Comparison of ENCODE assay signal across 10 mouse cellular contexts in genomic region chr19:14128397-14129209, GRCm38 (mm10).
DNase-seq lines count a peak whose midpoint lies in the region; ATAC-seq and TF ChIP-seq lines count a peak whose summit lies in the region.
"Had no signal": no experiment of that assay in that cellular context is flagged by ENCODE, and none has a peak within 500 bp of the region (broad histone marks: within the 10 kb centered on the region; RNA-seq: fewer than 3 reads in every experiment).

No protein-coding gene starts in this region.

- ATAC-seq in lung, postnatal 0 days: peak; percentile 55
- peak; percentile 56 for ATAC-seq in embryonic facial prominence, embryonic 11.5 days (replicated peaks; ENCODE audit: insufficient number of reproducible peaks, low FRiP score, low TSS enrichment, low read depth)
- ATAC-seq in kidney, embryonic 16.5 days (ENCODE audit: low FRiP score, low TSS enrichment): peak; percentile 70
- ATAC-seq in liver, postnatal 0 days: no peak

- H3K9ac ChIP-seq in lung, postnatal 0 days (replicated peaks; ENCODE audit: low read depth): no peak overlapping the region
- H3K9ac ChIP-seq in embryonic facial prominence, embryonic 11.5 days (replicated peaks; ENCODE audit: low read length): no peak overlapping the region
- no peak overlapping the region for H3K9ac ChIP-seq in kidney, embryonic 16.5 days (replicated peaks; ENCODE audit: low read length)
- no peak overlapping the region for H3K9ac ChIP-seq in liver, postnatal 0 days (replicated peaks)
- H3K9ac ChIP-seq: embryonic facial prominence, embryonic 13.5 days; limb, embryonic 15.5 days had no signal

- H3K27ac ChIP-seq in lung, postnatal 0 days (ENCODE audit: low read length): 0 out of 2 replicates have a peak overlapping the region, but pooled peaks have one; percentile 20
- H3K27ac ChIP-seq in embryonic facial prominence, embryonic 11.5 days (replicated peaks; ENCODE audit: low read depth, low read length): no peak overlapping the region
- H3K27ac ChIP-seq in kidney, embryonic 16.5 days (ENCODE audit: low read length): peak overlapping the region; percentile 68
- H3K27ac ChIP-seq in liver, postnatal 0 days (ENCODE audit: low read depth): no peak overlapping the region
- H3K27ac ChIP-seq: embryonic facial prominence, embryonic 13.5 days; limb, embryonic 15.5 days had no signal

- no peak overlapping the region for H3K4me3 ChIP-seq in lung, postnatal 0 days (ENCODE audit: low read depth, low read length)
- H3K4me3 ChIP-seq in embryonic facial prominence, embryonic 11.5 days (ENCODE audit: low read depth, low read length): no peak overlapping the region
- H3K4me3 ChIP-seq in kidney, embryonic 16.5 days (ENCODE audit: low read length): no peak overlapping the region
- H3K4me3 ChIP-seq in liver, postnatal 0 days (ENCODE audit: low read depth, low read length): no peak overlapping the region
- H3K4me3 ChIP-seq: embryonic facial prominence, embryonic 13.5 days; limb, embryonic 15.5 days had no signal

- H3K9me3 ChIP-seq in lung, postnatal 0 days (ENCODE audit: low read length): no peaks in the 10 kb centered on the region
- no peaks in the 10 kb centered on the region for H3K9me3 ChIP-seq in embryonic facial prominence, embryonic 11.5 days (replicated peaks; ENCODE audit: control insufficient read depth, low read length)
- no peaks in the 10 kb centered on the region for H3K9me3 ChIP-seq in kidney, embryonic 16.5 days (ENCODE audit: low read length)
- no peaks in the 10 kb centered on the region for H3K9me3 ChIP-seq in liver, postnatal 0 days (ENCODE audit: low read length)
- H3K9me3 ChIP-seq: embryonic facial prominence, embryonic 13.5 days; limb, embryonic 15.5 days had no signal

- 48% methylated on average over 8 of the region's 8 CpGs for WGBS in lung, postnatal 0 days
- 20% methylated on average over 8 of the region's 8 CpGs for WGBS in embryonic facial prominence, embryonic 11.5 days
- 37% methylated on average over 8 of the region's 8 CpGs for WGBS in kidney, embryonic 16.5 days
- WGBS in liver, postnatal 0 days (ENCODE audit: insufficient replicate concordance): 64% methylated on average over 8 of the region's 8 CpGs

- TF ChIP-seq EP300 in lung, postnatal 0 days (IDR thresholded peaks at IDR 0.05): no peak
- TF ChIP-seq EP300 in liver, postnatal 0 days (IDR thresholded peaks at IDR 0.05; ENCODE audit: low read depth): no peak

- no peaks in the 10 kb centered on the region for H3K4me1 ChIP-seq in lung, postnatal 0 days (ENCODE audit: insufficient read depth, low read depth, low read length)
- no peaks in the 10 kb centered on the region; the same call in 1 of the 2 replicates for H3K4me1 ChIP-seq in embryonic facial prominence, embryonic 11.5 days (ENCODE audit: control insufficient read depth, insufficient read depth, low read length)
- H3K4me1 ChIP-seq in kidney, embryonic 16.5 days (ENCODE audit: insufficient read depth, low read length): peaks cover 4% of the 10 kb centered on the region
- no peaks in the 10 kb centered on the region for H3K4me1 ChIP-seq in liver, postnatal 0 days (ENCODE audit: insufficient read depth)

- DNase-seq in lung, postnatal 0 days (ENCODE audit: low spot score): peak; percentile 62
- no peak for DNase-seq in lung, postnatal 14 days
- peak; percentile 78 for DNase-seq in embryonic facial prominence, embryonic 11.5 days (ENCODE audit: low spot score)
- peak; percentile 54 for DNase-seq in skeletal muscle tissue, adult 2 months (ENCODE audit: low read depth, low spot score)
- no peak for DNase-seq in right cerebral cortex, postnatal 14 days
- no peak for DNase-seq in liver, postnatal 0 days
- DNase-seq: cerebellum, adult 18-20 months had no signal

- H3K36me3 ChIP-seq in lung, postnatal 0 days (ENCODE audit: insufficient read depth, low read length): no peaks in the 10 kb centered on the region
- no peaks in the 10 kb centered on the region for H3K36me3 ChIP-seq in embryonic facial prominence, embryonic 11.5 days (replicated peaks; ENCODE audit: control insufficient read depth, insufficient read depth, low read depth, low read length)
- H3K36me3 ChIP-seq in kidney, embryonic 16.5 days (ENCODE audit: insufficient read depth, low read length): no peaks in the 10 kb centered on the region
- H3K36me3 ChIP-seq in liver, postnatal 0 days (replicated peaks; ENCODE audit: insufficient read depth, low read length): no peaks in the 10 kb centered on the region
- H3K36me3 ChIP-seq: embryonic facial prominence, embryonic 13.5 days; limb, embryonic 15.5 days had no signal

- H3K27me3 ChIP-seq in lung, postnatal 0 days (replicated peaks; ENCODE audit: insufficient read depth, low read length): no peaks in the 10 kb centered on the region
- H3K27me3 ChIP-seq in embryonic facial prominence, embryonic 11.5 days (ENCODE audit: control insufficient read depth, insufficient read depth, low read length): no peaks in the 10 kb centered on the region
- no peaks in the 10 kb centered on the region for H3K27me3 ChIP-seq in kidney, embryonic 16.5 days (ENCODE audit: insufficient read depth, low read length)
- no peaks in the 10 kb centered on the region for H3K27me3 ChIP-seq in liver, postnatal 0 days (ENCODE audit: insufficient read depth, low read length)
- H3K27me3 ChIP-seq: limb, embryonic 15.5 days had no signal

- no peak overlapping the region for H3K4me2 ChIP-seq in lung, postnatal 0 days (replicated peaks; ENCODE audit: low read depth, low read length)
- H3K4me2 ChIP-seq in embryonic facial prominence, embryonic 11.5 days (ENCODE audit: low read depth, low read length): no peak overlapping the region
- no peak overlapping the region for H3K4me2 ChIP-seq in kidney, embryonic 16.5 days (replicated peaks; ENCODE audit: low read depth, low read length)
- no peak overlapping the region for H3K4me2 ChIP-seq in liver, postnatal 0 days (ENCODE audit: low read depth, low read length)
- H3K4me2 ChIP-seq: embryonic facial prominence, embryonic 13.5 days; limb, embryonic 15.5 days had no signal

- TF ChIP-seq CTCF in lung, postnatal 0 days (IDR thresholded peaks at IDR 0.05): no peak
- no peak for TF ChIP-seq CTCF in liver, postnatal 0 days (IDR thresholded peaks at IDR 0.05; ENCODE audit: low read depth)

Comparison
In these comparisons a context has a peak if more than half of its experiments do, and no peak if none do; other contexts are left out.
1. DNase-seq: peak in lung, postnatal 0 days (single experiment), embryonic facial prominence, embryonic 11.5 days (single experiment) and skeletal muscle tissue, adult 2 months (single experiment); none in lung, postnatal 14 days (single experiment), right cerebral cortex, postnatal 14 days (single experiment) and liver, postnatal 0 days (single experiment).
2. H3K27ac ChIP-seq: peak in lung, postnatal 0 days (single experiment) and kidney, embryonic 16.5 days (single experiment); none in embryonic facial prominence, embryonic 11.5 days (single experiment) and liver, postnatal 0 days (single experiment).